Mouse (Mus musculus): ENCODE measurements around the gene Spata31d1c. TPM values are rescaled to one million over a fixed set of nuclear protein-coding genes. Genes with fewer than 3 reads are reported as not detected.

The Spata31d1c gene
- total and polyA plus RNA-seq, 2 experiments from 2014 or later = not detected

DNA sequence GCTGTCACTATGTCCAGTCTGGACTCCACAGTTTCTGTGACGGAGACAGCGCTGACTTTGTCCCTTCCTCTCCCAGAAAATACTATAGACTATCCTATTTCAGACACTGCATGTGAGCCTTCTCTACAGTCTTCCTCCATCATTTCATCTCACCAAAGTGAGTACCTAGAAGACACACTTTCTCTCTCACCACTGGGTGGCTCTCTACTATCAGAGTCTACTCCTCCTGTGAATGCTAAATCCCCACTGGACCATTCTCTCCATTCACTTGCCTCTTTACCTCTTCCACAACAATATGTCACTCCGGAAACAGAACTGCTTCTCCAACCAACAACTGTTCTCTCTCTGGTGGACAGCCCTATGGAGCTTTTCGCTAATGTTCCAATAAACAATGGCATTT, 2.2 kb downstream of the Spata31d1c start:
- DNase-seq (ENCODE audit: low spot score) (no peak), ATAC-seq (ENCODE audit: insufficient read depth, low read depth) (no peak)
- H3K9me3 ChIP-seq (replicated peaks; ENCODE audit: control insufficient read depth, low read length) = no peaks in the 10 kb centered on the region
- no peaks in the 10 kb centered on the region for H3K27me3 ChIP-seq (ENCODE audit: control insufficient read depth, insufficient read depth, low read length)
- no peak overlapping the region for H3K4me3 ChIP-seq (ENCODE audit: low read depth, low read length)
- H3K4me1 ChIP-seq (ENCODE audit: control insufficient read depth, insufficient read depth) = no peaks in the 10 kb centered on the region
- H3K36me3 ChIP-seq (replicated peaks; ENCODE audit: control insufficient read depth, insufficient read depth, low read length) = no peaks in the 10 kb centered on the region
- 46% methylated on average over 4 of the region's 4 CpGs for WGBS
- TF ChIP-seq EP300 (IDR thresholded peaks at IDR 0.05; ENCODE audit: low read depth) (no peak), CTCF (IDR thresholded peaks at IDR 0.05; ENCODE audit: low read depth) (0 out of 2 replicates have a peak, but pooled peaks have one; percentile 6)
- no peak overlapping the region for H3K4me2 ChIP-seq (ENCODE audit: low read depth, low read length)
- H3K27ac ChIP-seq (ENCODE audit: low read depth) = no peak overlapping the region
- H3K9ac ChIP-seq (replicated peaks; ENCODE audit: low read depth, low read length) = no peak overlapping the region

DNA sequence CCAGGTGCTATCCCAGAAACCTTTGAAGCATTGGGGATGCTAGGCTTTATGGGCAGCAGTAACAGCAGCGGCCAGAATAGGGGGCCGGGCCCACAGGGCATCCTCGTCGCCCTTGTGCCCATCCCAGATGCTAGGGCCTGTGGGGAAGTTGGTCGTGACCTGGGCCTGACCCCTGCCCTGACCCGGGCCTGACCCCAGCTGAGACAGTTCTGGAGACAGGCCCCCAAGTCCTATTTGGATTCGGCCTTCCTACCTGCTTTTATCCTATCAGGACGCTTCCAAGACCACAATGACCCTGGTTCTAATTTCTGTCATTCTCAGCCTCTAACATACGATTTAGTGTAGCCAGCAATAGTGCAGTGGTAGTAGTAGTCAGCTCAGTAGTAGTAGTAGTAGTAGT, 19.8 kb downstream of the Spata31d1c start, which contains the start of gene Prss47:
TSS of gene Prss47 (minus strand) at position 101 of the 400 bp plus-strand sequence.
- no peak within 1 kb of the TSS for H3K4me3 ChIP-seq (ENCODE audit: low read depth, low read length)
- no peak within 1 kb of the TSS for H3K27ac ChIP-seq (ENCODE audit: low read depth)
- 76% methylated on average over 9 of the region's 9 CpGs for WGBS
- no peaks in the 10 kb centered on the region for H3K4me1 ChIP-seq (ENCODE audit: control insufficient read depth, insufficient read depth)
- no peak within 1 kb of the TSS for H3K4me2 ChIP-seq (ENCODE audit: low read depth, low read length)
- H3K9ac ChIP-seq (replicated peaks; ENCODE audit: low read depth, low read length) = no peak within 1 kb of the TSS
- TF ChIP-seq EP300 (IDR thresholded peaks at IDR 0.05; ENCODE audit: low read depth) = no peak
- TF ChIP-seq CTCF (IDR thresholded peaks at IDR 0.05; ENCODE audit: low read depth) = no peak
- H3K9me3 ChIP-seq (replicated peaks; ENCODE audit: control insufficient read depth, low read length) = peaks cover 4% of the 10 kb centered on the region; the same call in 1 of the 2 replicates
- no peaks in the 10 kb centered on the region for H3K27me3 ChIP-seq (ENCODE audit: control insufficient read depth, insufficient read depth, low read length)
- H3K36me3 ChIP-seq (replicated peaks; ENCODE audit: control insufficient read depth, insufficient read depth, low read length) = no peaks in the 10 kb centered on the region
- DNase-seq (ENCODE audit: low spot score) (no peak), ATAC-seq (ENCODE audit: insufficient read depth, low read depth) (no peak)

- Histone ChIP-seq H3K4me3 (ENCODE audit: low read depth, low read length) (no peak overlapping the region), H3K27ac (ENCODE audit: low read depth) (no peak overlapping the region), H3K27me3 (ENCODE audit: control insufficient read depth, insufficient read depth, low read length) (no peaks in the 10 kb centered on the region), H3K9me3 (replicated peaks; ENCODE audit: control insufficient read depth, low read length) (no peaks in the 10 kb centered on the region), H3K4me2 (ENCODE audit: low read depth, low read length) (no peak overlapping the region), H3K4me1 (ENCODE audit: control insufficient read depth, insufficient read depth) (no peaks in the 10 kb centered on the region), H3K36me3 (replicated peaks; ENCODE audit: control insufficient read depth, insufficient read depth, low read length) (peaks cover 37% of the 10 kb centered on the region), H3K9ac (replicated peaks; ENCODE audit: low read depth, low read length) (no peak overlapping the region)
- ATAC-seq (ENCODE audit: insufficient read depth, low read depth) (no peak), DNase-seq (ENCODE audit: low spot score) (no peak)
- TF ChIP-seq EP300 (IDR thresholded peaks at IDR 0.05; ENCODE audit: low read depth) (no peak), CTCF (IDR thresholded peaks at IDR 0.05; ENCODE audit: low read depth) (no peak)
- 82% methylated on average over 2 of the region's 2 CpGs for WGBS
Observed at GRCm38 (mm10) chr13:65069969-65070368, 37.1 kb downstream of the Spata31d1c start.

Other genes starting within 250 kb of the Spata31d1c start
- 1.3 TPM in 1 of 2 replicates, not detected in the other for gene Cntnap3, start 129.1 kb upstream of the Spata31d1c start, total RNA-seq (2014; rRNA removed; ENCODE audit: low replicate concordance)
- not detected in 2 replicates for gene Cntnap3, start 129.1 kb upstream of the Spata31d1c start, polyA plus RNA-seq (2015; fragmentation: Nextera tagmentation; extraction: Ambion mirVana)
- not detected in 2 replicates for gene Spata31, start 115.7 kb upstream of the Spata31d1c start, total RNA-seq (2014; rRNA removed; ENCODE audit: low replicate concordance)
- gene Spata31, start 115.7 kb upstream of the Spata31d1c start, polyA plus RNA-seq (2015; fragmentation: Nextera tagmentation; extraction: Ambion mirVana) = not detected in 2 replicates
- gene Prss47, start 19.7 kb downstream of the Spata31d1c start, total RNA-seq (2014; rRNA removed; ENCODE audit: low replicate concordance) = not detected in 2 replicates
- not detected in 2 replicates for gene Prss47, start 19.7 kb downstream of the Spata31d1c start, polyA plus RNA-seq (2015; fragmentation: Nextera tagmentation; extraction: Ambion mirVana)
- 35.6 and 37.1 TPM in 2 replicates for gene Mfsd14b, start 79.9 kb downstream of the Spata31d1c start, total RNA-seq (2014; rRNA removed; ENCODE audit: low replicate concordance)
- gene Mfsd14b, start 79.9 kb downstream of the Spata31d1c start, polyA plus RNA-seq (2015; fragmentation: Nextera tagmentation; extraction: Ambion mirVana) = 24.2 and 26.9 TPM in 2 replicates
- not detected in 2 replicates for gene Olfr465-ps1, start 105.0 kb downstream of the Spata31d1c start, total RNA-seq (2014; rRNA removed; ENCODE audit: low replicate concordance)
- gene Olfr465-ps1, start 105.0 kb downstream of the Spata31d1c start, polyA plus RNA-seq (2015; fragmentation: Nextera tagmentation; extraction: Ambion mirVana) = not detected in 2 replicates
- not detected in 2 replicates for gene Olfr466, start 117.2 kb downstream of the Spata31d1c start, total RNA-seq (2014; rRNA removed; ENCODE audit: low replicate concordance)
- not detected in 2 replicates for gene Olfr466, start 117.2 kb downstream of the Spata31d1c start, polyA plus RNA-seq (2015; fragmentation: Nextera tagmentation; extraction: Ambion mirVana)
- not detected in 2 replicates for gene Nlrp4f, start 172.9 kb downstream of the Spata31d1c start, total RNA-seq (2014; rRNA removed; ENCODE audit: low replicate concordance)
- not detected in 2 replicates for gene Nlrp4f, start 172.9 kb downstream of the Spata31d1c start, polyA plus RNA-seq (2015; fragmentation: Nextera tagmentation; extraction: Ambion mirVana)
- gene Gm10775, start 226.5 kb downstream of the Spata31d1c start, total RNA-seq (2014; rRNA removed; ENCODE audit: low replicate concordance) = not detected in 2 replicates
- gene Gm10775, start 226.5 kb downstream of the Spata31d1c start, polyA plus RNA-seq (2015; fragmentation: Nextera tagmentation; extraction: Ambion mirVana) = not detected in 2 replicates
- 21.1 and 27.6 TPM in 2 replicates for gene Zfp369, start 245.8 kb downstream of the Spata31d1c start, total RNA-seq (2014; rRNA removed; ENCODE audit: low replicate concordance)
- gene Zfp369, start 245.8 kb downstream of the Spata31d1c start, polyA plus RNA-seq (2015; fragmentation: Nextera tagmentation; extraction: Ambion mirVana) = 5.2 and 6.2 TPM in 2 replicates